Mouse (Mus musculus) midbrain, postnatal 0 days (tissue): ENCODE data around the gene Ppfia4. TPM values are rescaled to one million over a fixed set of nuclear protein-coding genes. Genes with fewer than 3 reads are reported as not detected.

Source experiments
- ATAC-seq: fragments of 200-750 bp; cut with Nextera tagmentation; 2 replicates; pipeline ENCODE4 v1.8.0; 2017; ENCODE audit warnings: moderate number of reproducible peaks, mild to moderate bottlenecking, moderate TSS enrichment, moderate library complexity; ENCODE audit not compliant: low FRiP score
- DNase-seq: peaks from one replicate; pipeline ENCODE4 v3.0.0-alpha.2; 2015; ENCODE audit warnings: low spot score
- H3K27ac ChIP-seq: fragments of 300-500 bp; sonication (generic); 2 replicates; pipeline ENCODE4 v1.5.1; 2014; ENCODE audit warnings: low read depth, mild to moderate bottlenecking, low read length, mixed read lengths
- H3K27me3 ChIP-seq: fragments of 300-500 bp; sonication (generic); 2 replicates; pipeline ENCODE4 v1.6.1; 2014; ENCODE audit warnings: low read length, control low read depth, mixed read lengths; ENCODE audit not compliant: insufficient read depth
- H3K36me3 ChIP-seq: fragments of 300-500 bp; sonication (generic); 2 replicates; pipeline ENCODE4 v1.6.1; 2014; ENCODE audit warnings: low read length, control low read depth, mixed read lengths; ENCODE audit not compliant: insufficient read depth
- H3K4me1 ChIP-seq: fragments of 300-500 bp; sonication (generic); 2 replicates; pipeline ENCODE4 v1.6.1; 2014; ENCODE audit warnings: mild to moderate bottlenecking, control low read depth, antibody characterized with exemption, low read length, mixed read lengths; ENCODE audit not compliant: insufficient read depth
- H3K4me2 ChIP-seq: fragments of 300-500 bp; sonication (generic); 2 replicates; pipeline ENCODE4 v1.6.1; 2014; ENCODE audit warnings: low read depth, mild to moderate bottlenecking, low read length, mixed read lengths; ENCODE audit not compliant: poor library complexity, severe bottlenecking
- H3K4me3 ChIP-seq: fragments of 300-500 bp; sonication (generic); 2 replicates; pipeline ENCODE4 v1.5.1; 2014; ENCODE audit warnings: low read depth, mild to moderate bottlenecking, low read length, moderate library complexity
- H3K9ac ChIP-seq: fragments of 300-500 bp; sonication (generic); replicated peaks from 2 replicates; pipeline ENCODE4 v1.6.1; 2014; ENCODE audit warnings: mild to moderate bottlenecking, low read length, moderate library complexity, mixed read lengths; ENCODE audit not compliant: poor library complexity, severe bottlenecking
- H3K9me3 ChIP-seq: fragments of 300-500 bp; sonication (generic); 2 replicates; pipeline ENCODE4 v1.6.1; 2016; ENCODE audit warnings: low read length, control low read depth
- CTCF ChIP-seq: IDR thresholded peaks from 2 replicates; pipeline ENCODE4 v1.5.1; 2016; ENCODE audit warnings: antibody characterized with exemption, mild to moderate bottlenecking
- WGBS: fragments of 180-500 bp; shearing (Covaris S2); extraction: QIAGEN DNeasy Blood & Tissue Kit; methylation state at CpG from one replicate; pipeline ENCODE4 v1.1.7; 2014; 5-methylcytosine and 5-hydroxymethylcytosine counted together
- polyA plus RNA-seq: library from polyadenylated mRNA; unstranded; fragments of >200 nt; fragmentation: Nextera tagmentation; extraction: Ambion mirVana; gene quantifications from 2 replicates; pipeline ENCODE4 v1.2.1, GENCODE M21; 2015
- total RNA-seq: library from RNA; depleted of rRNA; stranded (reverse); fragments of >200 nt; gene quantifications from 2 replicates; pipeline ENCODE4 v1.2.3, GENCODE M21; 2014

Ppfia4 gene
- total and polyA plus RNA-seq, 2 experiments from 2014 or later = 28.7 to 42.0 TPM

DNA sequence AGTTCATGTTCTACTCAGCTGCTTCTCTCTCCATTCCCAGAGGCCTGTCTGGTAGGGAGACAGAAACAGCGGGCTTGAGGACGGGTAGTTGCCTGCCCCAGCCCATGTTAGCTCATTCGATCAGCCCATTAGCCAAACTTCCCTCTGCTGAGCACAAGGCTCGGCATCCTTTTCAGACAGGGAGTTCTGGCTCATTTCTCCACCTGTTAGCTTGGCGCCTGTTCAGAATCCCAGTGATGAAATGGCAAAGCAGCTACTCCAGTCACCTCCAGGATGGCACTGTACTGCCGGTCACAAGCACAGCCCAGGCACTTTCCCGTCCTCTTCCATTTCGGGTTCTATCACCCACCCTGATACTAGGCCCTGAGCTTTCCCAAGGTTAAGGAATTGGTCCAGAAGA, 35.5 kb downstream of the Ppfia4 start:
- ATAC-seq = no peak
- WGBS = 88% methylated on average over 8 of the region's 8 CpGs
- H3K4me2 ChIP-seq = no peak overlapping the region
- no peak overlapping the region for H3K4me3 ChIP-seq
- peaks cover 15% of the 10 kb centered on the region; the same call in 1 of the 2 replicates for H3K27me3 ChIP-seq
- H3K4me1 ChIP-seq = peaks cover 6% of the 10 kb centered on the region; the same call in 1 of the 2 replicates
- H3K36me3 ChIP-seq = peaks cover 14% of the 10 kb centered on the region; the same call in 1 of the 2 replicates
- peak; percentile 32 for DNase-seq
- H3K9ac ChIP-seq = no peak overlapping the region
- no peaks in the 10 kb centered on the region for H3K9me3 ChIP-seq
- no peak for TF ChIP-seq CTCF
- no peak overlapping the region for H3K27ac ChIP-seq

DNA sequence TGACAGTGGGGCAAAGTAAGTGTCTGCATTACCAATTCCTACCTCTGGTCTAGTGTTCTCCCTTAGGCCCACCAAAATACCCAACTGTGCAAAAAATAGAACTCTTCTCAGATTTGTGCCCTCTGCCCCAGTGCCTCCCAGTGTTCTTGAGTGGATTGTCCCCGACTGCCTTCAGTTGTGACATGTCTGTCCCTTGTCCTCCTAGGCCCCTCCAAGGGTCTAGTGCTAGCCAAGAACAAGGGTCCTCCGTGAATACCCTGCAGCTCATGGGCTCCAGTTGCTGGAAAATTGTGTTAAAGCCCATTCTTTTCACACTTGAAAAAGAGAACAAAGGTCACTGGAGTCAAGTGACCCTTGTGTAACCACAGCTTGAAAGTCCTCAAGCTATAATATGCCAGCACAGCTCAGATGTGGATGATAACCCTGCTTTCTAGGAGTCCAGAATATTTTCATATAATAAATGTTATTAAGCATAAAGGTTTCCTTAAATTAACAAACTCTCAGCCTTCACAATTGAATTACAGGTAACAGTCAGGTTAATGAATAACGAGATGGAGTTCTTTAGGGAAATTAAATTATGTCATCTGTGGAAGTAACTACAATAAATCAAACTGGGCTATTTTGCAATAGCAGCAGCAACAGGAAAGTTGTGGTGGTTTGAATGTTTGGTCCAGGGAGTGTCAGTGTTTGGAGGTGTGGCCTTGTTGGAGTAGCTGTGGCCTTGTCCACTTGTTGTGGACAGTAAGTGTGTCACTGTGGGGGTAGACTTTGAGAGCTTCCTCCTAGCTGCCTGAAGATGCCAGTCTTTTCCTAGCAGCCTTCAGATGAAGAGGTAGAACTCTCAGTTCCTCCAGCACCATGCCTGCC, 38.8 kb downstream of the Ppfia4 start:
- Histone ChIP-seq H3K4me3 (no peak overlapping the region), H3K27me3 (peaks cover 4% of the 10 kb centered on the region; the same call in 1 of the 2 replicates), H3K4me1 (peaks cover 1% of the 10 kb centered on the region; the same call in 1 of the 2 replicates), H3K9ac (no peak overlapping the region), H3K9me3 (no peaks in the 10 kb centered on the region), H3K36me3 (peaks cover 10% of the 10 kb centered on the region; the same call in 1 of the 2 replicates), H3K4me2 (no peak overlapping the region), H3K27ac (no peak overlapping the region)
- no peak for TF ChIP-seq CTCF
- DNase-seq (no peak), ATAC-seq (no peak)
- 66% methylated on average over 3 of the region's 3 CpGs for WGBS

DNA sequence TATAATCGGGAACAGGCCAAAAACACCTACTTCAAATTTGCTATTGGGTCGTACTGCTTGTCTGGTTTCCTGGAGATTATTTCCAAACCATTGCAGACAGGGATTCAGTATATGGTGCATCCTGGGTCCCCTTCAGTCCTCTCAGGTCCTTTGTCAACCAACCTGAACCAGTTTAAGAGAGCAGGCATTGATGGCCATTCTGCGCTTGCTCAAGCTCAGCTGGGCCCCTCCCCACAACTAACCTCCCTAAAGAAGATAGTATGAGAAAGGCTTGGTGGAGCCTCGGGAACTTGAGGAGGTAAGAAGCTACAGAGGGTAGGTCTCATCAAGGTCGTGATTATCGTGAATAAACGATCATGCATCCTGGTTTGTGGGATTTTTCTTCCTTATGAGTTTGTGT, 39.5 kb downstream of the Ppfia4 start:
- Histone ChIP-seq H3K36me3 (peaks cover 5% of the 10 kb centered on the region; the same call in 1 of the 2 replicates), H3K9ac (no peak overlapping the region), H3K9me3 (no peaks in the 10 kb centered on the region), H3K4me3 (no peak overlapping the region), H3K4me1 (no peaks in the 10 kb centered on the region), H3K27ac (no peak overlapping the region), H3K27me3 (no peaks in the 10 kb centered on the region; the same call in 1 of the 2 replicates), H3K4me2 (no peak overlapping the region)
- 91% methylated on average over 7 of the region's 7 CpGs for WGBS
- TF ChIP-seq CTCF = no peak
- ATAC-seq (no peak), DNase-seq (no peak)

DNA sequence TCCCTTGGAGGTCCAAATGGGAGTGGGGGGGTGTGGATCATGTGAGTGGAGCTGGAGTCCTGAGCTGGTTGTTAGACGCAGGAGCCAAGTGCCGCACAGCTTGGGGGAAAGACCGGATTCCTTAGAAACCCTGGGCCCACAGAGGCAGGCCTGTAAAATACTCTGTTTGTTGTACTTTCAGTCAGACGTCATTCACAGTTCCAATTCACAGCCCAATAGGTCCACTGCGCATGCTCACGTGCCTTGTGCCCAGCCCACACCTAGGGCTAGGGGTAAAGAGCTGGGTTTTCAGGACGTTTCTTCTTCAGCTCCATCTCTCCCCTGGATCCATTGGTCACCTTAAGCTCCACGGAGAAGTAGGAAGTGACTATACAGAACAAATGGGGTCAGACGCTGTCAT, 40.1 kb downstream of the Ppfia4 start:
- ATAC-seq (no peak), DNase-seq (no peak)
- H3K27ac ChIP-seq = no peak overlapping the region
- H3K36me3 ChIP-seq = no peaks in the 10 kb centered on the region
- no peak for TF ChIP-seq CTCF
- H3K9me3 ChIP-seq = no peaks in the 10 kb centered on the region
- H3K4me3 ChIP-seq = no peak overlapping the region
- no peak overlapping the region for H3K9ac ChIP-seq
- H3K4me2 ChIP-seq = no peak overlapping the region
- H3K27me3 ChIP-seq = no peaks in the 10 kb centered on the region; the same call in 1 of the 2 replicates
- no peaks in the 10 kb centered on the region for H3K4me1 ChIP-seq
- WGBS = 52% methylated on average over 9 of the region's 9 CpGs

DNA sequence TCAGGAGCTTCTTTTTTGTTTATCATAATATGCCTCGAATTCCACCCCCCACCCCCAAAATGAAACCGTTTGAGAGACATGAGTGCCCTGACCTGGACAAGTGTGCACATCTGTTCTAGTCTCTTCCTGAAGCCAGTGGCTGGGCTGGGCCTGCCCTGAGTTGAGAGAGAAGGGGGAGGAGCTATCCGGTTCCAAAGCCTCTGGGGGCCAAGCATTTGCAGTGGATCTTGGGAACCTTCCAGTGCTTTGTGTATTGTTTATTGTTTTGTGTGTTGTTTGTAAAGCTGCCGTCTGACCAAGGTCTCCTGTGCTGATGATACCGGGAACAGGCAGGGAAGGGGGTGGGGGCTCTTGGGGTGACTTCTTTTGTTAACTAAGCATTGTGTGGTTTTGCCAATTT, 40.7 kb downstream of the Ppfia4 start:
- no peaks in the 10 kb centered on the region for H3K9me3 ChIP-seq
- DNase-seq = peak; percentile 28
- 31% methylated on average over 5 of the region's 5 CpGs for WGBS
- H3K4me3 ChIP-seq = no peak overlapping the region
- no peak for TF ChIP-seq CTCF
- H3K36me3 ChIP-seq = no peaks in the 10 kb centered on the region
- no peaks in the 10 kb centered on the region; the same call in 1 of the 2 replicates for H3K27me3 ChIP-seq
- no peak overlapping the region for H3K27ac ChIP-seq
- no peak for ATAC-seq
- H3K4me1 ChIP-seq = no peaks in the 10 kb centered on the region
- no peak overlapping the region for H3K9ac ChIP-seq
- H3K4me2 ChIP-seq = no peak overlapping the region

DNA sequence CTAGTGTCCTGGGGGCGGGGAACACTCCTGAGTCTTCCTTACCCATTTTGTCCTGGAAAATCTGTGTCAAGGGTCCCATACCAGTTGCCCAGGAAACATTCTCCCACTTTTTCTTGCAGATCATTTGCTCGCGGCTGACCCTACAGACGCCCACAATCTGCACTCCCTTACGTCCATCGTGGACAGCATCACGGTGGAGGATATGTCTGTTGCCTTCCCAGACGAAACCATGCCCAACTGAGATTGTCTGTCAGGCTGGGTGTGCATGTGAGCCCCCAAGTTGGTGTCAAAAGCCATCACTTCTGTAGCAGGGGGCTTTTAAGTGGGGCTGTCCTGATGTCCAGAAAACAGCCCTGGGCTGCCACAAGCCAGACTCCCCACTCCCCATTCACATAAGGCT, 41.2 kb downstream of the Ppfia4 start:
- DNase-seq = no peak
- Histone ChIP-seq H3K27ac (no peak overlapping the region), H3K4me2 (no peak overlapping the region), H3K36me3 (no peaks in the 10 kb centered on the region), H3K9me3 (no peaks in the 10 kb centered on the region), H3K27me3 (no peaks in the 10 kb centered on the region), H3K9ac (no peak overlapping the region), H3K4me1 (no peaks in the 10 kb centered on the region), H3K4me3 (no peak overlapping the region)
- WGBS = 87% methylated on average over 8 of the region's 8 CpGs
- no peak for TF ChIP-seq CTCF
- ATAC-seq = no peak
